In the genomic region with DNA sequence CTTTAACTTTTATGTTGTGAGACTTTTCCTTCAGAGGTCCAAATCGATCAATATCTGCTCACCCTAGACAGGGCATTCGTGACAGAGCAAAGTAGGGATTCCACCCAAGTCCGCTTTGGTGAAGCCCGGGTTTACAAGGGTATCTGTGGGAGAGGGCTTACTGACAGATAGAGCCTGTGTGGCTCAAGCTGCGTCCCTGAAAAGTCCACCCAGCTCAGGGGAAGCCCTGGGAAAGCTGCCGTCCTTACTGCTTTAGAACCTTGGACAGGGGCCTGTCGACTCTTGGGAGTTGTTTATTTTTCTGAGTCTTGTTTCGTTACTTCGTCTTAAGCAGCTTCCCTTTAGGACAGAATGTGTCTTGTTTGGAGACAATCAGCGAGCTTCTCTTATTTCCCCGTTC, we compare ENCODE assay signal across 8 mouse cellular contexts. TPM values are rescaled to one million over a fixed set of nuclear protein-coding genes. Genes with fewer than 3 reads are reported as not detected.
A peak's percentile ranks its signal among the peaks of the same experiment; 100 is the strongest.
DNase-seq lines count a peak whose midpoint lies in the region; ATAC-seq and TF ChIP-seq lines count a peak whose summit lies in the region.

No protein-coding gene starts in this region.

- H3K4me2 ChIP-seq in hindbrain, embryonic 16.5 days (ENCODE audit: low read length): peak overlapping the region; percentile 83

- peak overlapping the region; percentile 92; the same call in 1 of the 2 replicates for H3K4me3 ChIP-seq in layer of hippocampus, adult 2 months
- H3K4me3 ChIP-seq in hindbrain, embryonic 16.5 days (ENCODE audit: low read length): peak overlapping the region; percentile 59

- no peak for DNase-seq in layer of hippocampus, adult 2 months (ENCODE audit: low spot score in 2 of 2)
- no peak for DNase-seq in layer of hippocampus, postnatal 25 days (ENCODE audit: extremely low spot score in 1 of 2, low spot score in 1 of 2)
- DNase-seq in embryo, embryonic 9.5 days (ENCODE audit: extremely low spot score): peak; percentile 42
- DNase-seq in mesoderm, embryonic 11.5 days (ENCODE audit: low read depth, low spot score): peak; percentile 17
- peak; percentile 7 for DNase-seq in yolk sac, embryonic 10.5 days (ENCODE audit: low spot score)
- no peak for DNase-seq in c-Kit-positive CD71-positive TER-119-positive erythroid progenitor cells, embryonic 14.5 days (ENCODE audit: low spot score)

- no peak overlapping the region for H3K27ac ChIP-seq in layer of hippocampus, adult 2 months
- no peak overlapping the region for H3K27ac ChIP-seq in hindbrain, embryonic 16.5 days (ENCODE audit: low read depth, low read length)

- peak overlapping the region; percentile 8; the same call in 1 of the 2 replicates for H3K9ac ChIP-seq in hindbrain, embryonic 16.5 days (ENCODE audit: low read depth, low read length)

- H3K27me3 ChIP-seq in hindbrain, embryonic 16.5 days (replicated peaks; ENCODE audit: control insufficient read depth, insufficient read depth, low read length): peaks cover 13% of the 10 kb centered on the region

- H3K9me3 ChIP-seq in hindbrain, embryonic 16.5 days (ENCODE audit: control insufficient read depth, low read length): no peaks in the 10 kb centered on the region

- no peak for TF ChIP-seq CTCF in layer of hippocampus, adult 2 months (conservative IDR thresholded peaks at IDR 0.05)

- H3K4me1 ChIP-seq in hindbrain, embryonic 16.5 days (ENCODE audit: control insufficient read depth, insufficient read depth, low read depth, low read length): peaks cover 6% of the 10 kb centered on the region

- no peak for ATAC-seq in hindbrain, embryonic 16.5 days
- no peak for ATAC-seq in frontal cortex, adult (ENCODE audit: low TSS enrichment)

- no peaks in the 10 kb centered on the region for H3K36me3 ChIP-seq in hindbrain, embryonic 16.5 days (ENCODE audit: control insufficient read depth, insufficient read depth, low read length)

- WGBS in hindbrain, embryonic 16.5 days: 14% methylated on average over 11 of the region's 11 CpGs

RNA-seq across cellular contexts. Expression of a gene that starts 1.0 kb away (rescaled TPM):
- 1 to 10 TPM in 1 of 2 experiments, under 1 TPM in 1; 1.00 to 1.2 TPM for total RNA-seq in layer of hippocampus, adult 2 months (2021)
- 1 to 10 TPM in 1 of 2 experiments, under 1 TPM in 1; 0.75 to 1.1 TPM for total RNA-seq in layer of hippocampus, postnatal 25 days (2021)
- 1.2 and 1.6 TPM in 2 replicates for polyA plus RNA-seq in hindbrain, embryonic 16.5 days (2015; fragmentation: Nextera tagmentation; extraction: Ambion mirVana)

RNA-seq across cellular contexts. Expression of a gene that starts 26.2 kb away (rescaled TPM):
- total RNA-seq in layer of hippocampus, adult 2 months (2021): under 1 TPM; 0.49 to 0.90 TPM
- under 1 TPM; 0.38 to 0.69 TPM for total RNA-seq in layer of hippocampus, postnatal 25 days (2021)
- polyA plus RNA-seq in hindbrain, embryonic 16.5 days (2015; fragmentation: Nextera tagmentation; extraction: Ambion mirVana): 7.8 and 9.1 TPM in 2 replicates

Comparison
In these comparisons a context has a peak if more than half of its experiments do, and no peak if none do; other contexts are left out.
1. DNase-seq: peak in embryo, embryonic 9.5 days (single experiment), mesoderm, embryonic 11.5 days (single experiment) and yolk sac, embryonic 10.5 days (single experiment); none in layer of hippocampus, adult 2 months (0 of 2), layer of hippocampus, postnatal 25 days (0 of 2) and c-Kit-positive CD71-positive TER-119-positive erythroid progenitor cells, embryonic 14.5 days (single experiment).